Mouse (Mus musculus) left cerebral cortex, adult 8-10 months (tissue): ENCODE results near the gene Anapc15-ps. TPM values are rescaled to one million over a fixed set of nuclear protein-coding genes. Genes with fewer than 3 reads are reported as not detected.

Experiments
- DNase-seq, 2 experiments: peaks; one replicate each; pipeline ENCODE4 v3.0.0; 2022; ENCODE audit warnings: low spot score in 2 of 2
- total RNA-seq, 4 experiments: library from RNA; stranded (reverse); gene quantifications; 2 replicates each; pipeline ENCODE4 v1.2.4; 2022

Gene Anapc15-ps
- total RNA-seq, 4 experiments from 2014 or later = not detected

- no peak for DNase-seq
Observed at GRCm38 (mm10) chr10:95669872-95670271, 3.4 kb downstream of the Anapc15-ps start.

- no peak for DNase-seq
Observed at GRCm38 (mm10) chr10:95669034-95669433, 4.2 kb downstream of the Anapc15-ps start.

- DNase-seq = no peak
Observed at GRCm38 (mm10) chr10:95667371-95668030, 5.8 kb downstream of the Anapc15-ps start.

- DNase-seq = no peak
Observed at GRCm38 (mm10) chr10:95666791-95667190, 6.5 kb downstream of the Anapc15-ps start.

- no peak for DNase-seq
Observed at GRCm38 (mm10) chr10:95665426-95665990, 7.7 kb downstream of the Anapc15-ps start.

- no peak for DNase-seq
Observed at GRCm38 (mm10) chr10:95664613-95665012, 8.6 kb downstream of the Anapc15-ps start.

GRCm38 (mm10) chr10:95660356-95660755 lies 12.9 kb downstream of the Anapc15-ps start:
- no peak for DNase-seq

GRCm38 (mm10) chr10:95659471-95660150 lies 13.6 kb downstream of the Anapc15-ps start:
- DNase-seq = no peak

GRCm38 (mm10) chr10:95658836-95659343 lies 14.4 kb downstream of the Anapc15-ps start:
- DNase-seq = no peak

- DNase-seq = no peak
Observed at GRCm38 (mm10) chr10:95656236-95657225, 16.7 kb downstream of the Anapc15-ps start.

GRCm38 (mm10) chr10:95652131-95652530 lies 21.1 kb downstream of the Anapc15-ps start:
- DNase-seq = no peak

GRCm38 (mm10) chr10:95648326-95648888 lies 24.8 kb downstream of the Anapc15-ps start:
- DNase-seq = no peak

- DNase-seq = no peak
Observed at GRCm38 (mm10) chr10:95647128-95647527, 26.1 kb downstream of the Anapc15-ps start.

- no peak for DNase-seq
Observed at GRCm38 (mm10) chr10:95646576-95646975, 26.7 kb downstream of the Anapc15-ps start.

GRCm38 (mm10) chr10:95643696-95644360 lies 29.4 kb downstream of the Anapc15-ps start:
- no peak for DNase-seq

GRCm38 (mm10) chr10:95643042-95643441 lies 30.2 kb downstream of the Anapc15-ps start:
- no peak for DNase-seq

GRCm38 (mm10) chr10:95641335-95641734 lies 31.9 kb downstream of the Anapc15-ps start:
- no peak for DNase-seq

GRCm38 (mm10) chr10:95639429-95639828 lies 33.8 kb downstream of the Anapc15-ps start:
- DNase-seq = no peak

GRCm38 (mm10) chr10:95634751-95635150 lies 38.5 kb downstream of the Anapc15-ps start:
- DNase-seq = no peak

GRCm38 (mm10) chr10:95634261-95634660 lies 39.0 kb downstream of the Anapc15-ps start:
- no peak for DNase-seq
